Mouse (Mus musculus) heart, embryonic 10.5 days (tissue): ENCODE measurements around the gene Rnf214. TPM values are rescaled to one million over a fixed set of nuclear protein-coding genes. Genes with fewer than 3 reads are reported as not detected.

Experiments
- DNase-seq: peaks from one replicate; pipeline ENCODE4 v3.0.0-alpha.2; 2017; ENCODE audit warnings: low spot score
- H3K27ac ChIP-seq: fragments of 300-500 bp; sonication (generic); 2 replicates; pipeline ENCODE4 v1.5.1; 2016; ENCODE audit warnings: mild to moderate bottlenecking
- H3K27me3 ChIP-seq: fragments of 300-500 bp; sonication (generic); 2 replicates; pipeline ENCODE4 v1.6.1; 2016; ENCODE audit warnings: mild to moderate bottlenecking; ENCODE audit not compliant: poor library complexity, insufficient read depth, severe bottlenecking
- H3K36me3 ChIP-seq: fragments of 300-500 bp; sonication (generic); 2 replicates; pipeline ENCODE4 v1.6.1; 2016; ENCODE audit warnings: mild to moderate bottlenecking, moderate library complexity
- H3K4me1 ChIP-seq: fragments of 300-500 bp; sonication (generic); 2 replicates; pipeline ENCODE4 v1.6.1; 2016; ENCODE audit warnings: mild to moderate bottlenecking
- H3K4me3 ChIP-seq: fragments of 300-500 bp; sonication (generic); 2 replicates; pipeline ENCODE4 v1.5.1; 2016; ENCODE audit warnings: mild to moderate bottlenecking, moderate library complexity
- H3K9me3 ChIP-seq: fragments of 300-500 bp; sonication (generic); 2 replicates; pipeline ENCODE4 v1.6.1; 2016; ENCODE audit warnings: mild to moderate bottlenecking, moderate library complexity
- WGBS: fragments of 180-500 bp; shearing (Covaris S2); methylation state at CpG from one replicate; pipeline ENCODE4 v1.1.7; 2016; 5-methylcytosine and 5-hydroxymethylcytosine counted together
- polyA plus RNA-seq: library from polyadenylated mRNA; unstranded; fragments of >200 nt; fragmentation: Nextera tagmentation; extraction: Ambion mirVana; gene quantifications from 2 replicates; pipeline ENCODE4 v1.2.1, GENCODE M21; 2016

Gene Rnf214
- polyA plus RNA-seq, result 45.5 and 50.3 TPM in 2 replicates

- WGBS, result under 1% methylated on average over 79 of the region's 80 CpGs
These were observed at the start of gene Rnf214, which contains the start of gene Pcsk7 for GRCm38 (mm10) chr9:45906355-45907077. Gene Rnf214 (minus strand): TSS chr9:45906911. Gene Pcsk7 (plus strand): TSS chr9:45906497.

GRCm38 (mm10) chr9:45955107-45955963 lies 48.6 kb upstream of the Rnf214 start, which contains the start of gene Sidt2:
Gene Sidt2 (minus strand): TSS chr9:45955258.
- DNase-seq, result peak; percentile 93
- Histone ChIP-seq H3K36me3 (peaks cover 19% of the 10 kb centered on the region), H3K4me3 (peak within 1 kb of the TSS; percentile 96), H3K9me3 (no peaks in the 10 kb centered on the region), H3K27me3 (no peaks in the 10 kb centered on the region), H3K27ac (peak within 1 kb of the TSS; percentile 97), H3K4me1 (peaks cover 26% of the 10 kb centered on the region)
- under 1% methylated on average over 48 of the region's 48 CpGs for WGBS

More at GRCm38 (mm10) chr9:45906355-45907077, at the start of gene Rnf214, which contains the start of gene Pcsk7:
- peak; percentile 94 for DNase-seq
- Histone ChIP-seq H3K4me3 (peak within 1 kb of the TSS; percentile 98), H3K9me3 (no peaks in the 10 kb centered on the region), H3K27me3 (no peaks in the 10 kb centered on the region), H3K4me1 (peaks cover 26% of the 10 kb centered on the region), H3K27ac (peak within 1 kb of the TSS; percentile 98), H3K36me3 (peaks cover 46% of the 10 kb centered on the region)

- no peaks in the 10 kb centered on the region for H3K27me3 ChIP-seq
- WGBS, result 0% methylated on average over 63 of the region's 63 CpGs
- DNase-seq, result peak; percentile 87
- H3K36me3 ChIP-seq, result peaks cover 27% of the 10 kb centered on the region
- no peaks in the 10 kb centered on the region for H3K9me3 ChIP-seq
- H3K4me3 ChIP-seq, result peak overlapping the region; percentile 96
- H3K27ac ChIP-seq, result peak overlapping the region; percentile 97
- H3K4me1 ChIP-seq, result peaks cover 26% of the 10 kb centered on the region
These were observed 47.8 kb upstream of the Rnf214 start for GRCm38 (mm10) chr9:45954294-45955106.

- peak; percentile 74 for DNase-seq
- Histone ChIP-seq H3K4me1 (peaks cover 23% of the 10 kb centered on the region), H3K36me3 (peaks cover 35% of the 10 kb centered on the region), H3K27ac (peak overlapping the region; percentile 97), H3K4me3 (peak overlapping the region; percentile 96), H3K27me3 (no peaks in the 10 kb centered on the region), H3K9me3 (no peaks in the 10 kb centered on the region)
- WGBS, result 59% methylated on average over 13 of the region's 13 CpGs
These were observed 47.0 kb upstream of the Rnf214 start for GRCm38 (mm10) chr9:45953511-45954293.

GRCm38 (mm10) chr9:45952890-45953289 lies 46.2 kb upstream of the Rnf214 start:
- Histone ChIP-seq H3K27ac (no peak overlapping the region), H3K36me3 (peaks cover 43% of the 10 kb centered on the region), H3K4me3 (no peak overlapping the region), H3K27me3 (no peaks in the 10 kb centered on the region), H3K9me3 (no peaks in the 10 kb centered on the region), H3K4me1 (peaks cover 22% of the 10 kb centered on the region)
- DNase-seq, result peak; percentile 55
- 82% methylated on average over 7 of the region's 7 CpGs for WGBS

- peaks cover 52% of the 10 kb centered on the region for H3K36me3 ChIP-seq
- H3K27me3 ChIP-seq, result no peaks in the 10 kb centered on the region
- H3K27ac ChIP-seq, result no peak overlapping the region
- 90% methylated on average over 4 of the region's 4 CpGs for WGBS
- H3K9me3 ChIP-seq, result no peaks in the 10 kb centered on the region
- H3K4me3 ChIP-seq, result no peak overlapping the region
- peaks cover 22% of the 10 kb centered on the region for H3K4me1 ChIP-seq
- peak; percentile 72 for DNase-seq
These were observed 45.3 kb upstream of the Rnf214 start for GRCm38 (mm10) chr9:45952057-45952456.

- no peaks in the 10 kb centered on the region for H3K9me3 ChIP-seq
- H3K27me3 ChIP-seq, result no peaks in the 10 kb centered on the region
- no peak overlapping the region for H3K27ac ChIP-seq
- H3K4me1 ChIP-seq, result no peaks in the 10 kb centered on the region
- peaks cover 98% of the 10 kb centered on the region for H3K36me3 ChIP-seq
- DNase-seq, result peak; percentile 72
- WGBS, result 87% methylated on average over 10 of the region's 10 CpGs
- no peak overlapping the region for H3K4me3 ChIP-seq
These were observed 40.1 kb upstream of the Rnf214 start for GRCm38 (mm10) chr9:45946872-45947183.

- H3K4me3 ChIP-seq, result no peak overlapping the region
- no peak overlapping the region for H3K27ac ChIP-seq
- no peaks in the 10 kb centered on the region for H3K9me3 ChIP-seq
- 0 out of 2 replicates have a peak, but pooled peaks cover 3% of the 10 kb centered on the region for H3K4me1 ChIP-seq
- H3K27me3 ChIP-seq, result no peaks in the 10 kb centered on the region
- H3K36me3 ChIP-seq, result peaks cover 98% of the 10 kb centered on the region
- DNase-seq, result peak; percentile 59
- 83% methylated on average over 16 of the region's 16 CpGs for WGBS
These were observed 39.6 kb upstream of the Rnf214 start for GRCm38 (mm10) chr9:45946182-45946871.

- H3K4me3 ChIP-seq, result no peak overlapping the region
- H3K27ac ChIP-seq, result no peak overlapping the region
- no peaks in the 10 kb centered on the region for H3K9me3 ChIP-seq
- H3K4me1 ChIP-seq, result 0 out of 2 replicates have a peak, but pooled peaks cover 4% of the 10 kb centered on the region
- H3K36me3 ChIP-seq, result peaks cover 100% of the 10 kb centered on the region
- WGBS, result 90% methylated on average over 13 of the region's 13 CpGs
- DNase-seq, result no peak
- no peaks in the 10 kb centered on the region for H3K27me3 ChIP-seq
These were observed 39.0 kb upstream of the Rnf214 start for GRCm38 (mm10) chr9:45945721-45946120.

GRCm38 (mm10) chr9:45944506-45945400 lies 38.0 kb upstream of the Rnf214 start:
- WGBS, result 78% methylated on average over 13 of the region's 13 CpGs
- no peak for DNase-seq
- Histone ChIP-seq H3K4me3 (no peak overlapping the region), H3K27me3 (no peaks in the 10 kb centered on the region), H3K36me3 (peaks cover 95% of the 10 kb centered on the region), H3K27ac (no peak overlapping the region), H3K9me3 (no peaks in the 10 kb centered on the region), H3K4me1 (0 out of 2 replicates have a peak, but pooled peaks cover 4% of the 10 kb centered on the region)
